Mouse (Mus musculus): ENCODE data around the gene 9930104L06Rik.
A peak's percentile ranks its signal among the peaks of the same experiment; 100 is the strongest.
"Not testable (repeated sequence)": the region's sequence is repeated elsewhere in the genome, so short reads cannot be mapped to it uniquely, and the experiment has no call there.

9930104L06Rik gene

DNA sequence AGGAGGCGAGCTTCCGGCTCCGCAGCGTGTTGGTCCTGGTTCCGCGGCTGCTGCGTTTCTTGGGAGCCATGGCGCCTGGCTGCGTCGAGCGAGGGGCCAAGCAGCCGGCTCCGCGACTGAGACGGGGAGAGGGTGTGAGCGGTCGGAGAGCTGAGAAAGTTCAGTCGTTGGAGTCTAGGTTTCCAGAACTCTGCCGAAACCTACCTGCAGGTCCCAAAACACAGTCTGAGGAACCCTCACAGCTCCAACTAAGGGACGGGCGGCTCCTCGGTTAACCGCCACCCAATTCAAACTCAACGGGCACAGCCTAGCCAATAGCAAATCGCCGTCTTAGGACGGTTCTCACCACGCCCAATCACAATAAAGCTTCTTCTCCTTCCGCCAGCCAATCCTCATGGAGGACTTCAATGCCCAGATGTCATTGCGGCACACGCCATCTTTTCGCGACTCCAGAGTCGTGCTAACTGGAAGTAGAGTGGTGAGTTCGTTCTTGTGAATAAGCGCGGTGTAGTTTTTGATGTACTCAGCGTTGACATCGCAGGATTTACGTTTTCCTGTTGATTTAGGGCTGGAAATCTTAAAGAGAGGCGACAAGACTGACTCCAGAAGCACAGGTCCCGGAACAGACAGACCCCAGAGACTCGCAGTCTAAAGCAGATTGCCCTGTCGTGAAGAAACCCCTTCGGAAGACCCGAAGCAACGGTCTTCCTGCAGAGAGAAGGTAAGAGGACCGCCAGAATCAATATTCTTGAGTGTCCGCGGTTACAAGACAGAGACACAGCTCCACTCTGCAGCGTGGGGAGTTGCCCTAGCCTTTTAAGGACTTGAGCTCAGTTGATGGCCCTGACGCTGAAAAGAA, at the start of gene 9930104L06Rik:
TSS of gene 9930104L06Rik (plus strand) at position 436 of the 859 bp plus-strand sequence.
- DNase-seq (ENCODE audit: low spot score), result peak; percentile 97

DNA sequence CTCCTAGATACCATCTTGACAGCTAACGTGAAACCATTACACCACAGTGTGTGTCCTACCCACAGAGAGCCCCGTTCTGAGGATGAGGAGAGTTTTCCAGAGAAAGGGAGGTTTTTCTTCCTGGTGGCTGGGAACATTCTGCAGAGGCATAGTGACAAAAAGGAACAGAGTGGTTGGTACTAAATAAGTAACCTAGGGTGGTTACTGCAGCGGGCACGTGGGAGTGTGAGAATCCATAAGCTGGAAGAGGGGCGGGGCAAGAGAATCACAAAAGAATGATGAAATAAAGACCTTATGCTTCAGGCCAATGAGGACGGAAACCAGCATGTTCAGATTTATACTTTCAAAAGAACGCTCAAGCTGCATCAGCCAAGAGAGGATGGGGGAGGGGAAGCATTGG, 48.1 kb upstream of the 9930104L06Rik start:
- no peak for DNase-seq (ENCODE audit: low spot score)

DNA sequence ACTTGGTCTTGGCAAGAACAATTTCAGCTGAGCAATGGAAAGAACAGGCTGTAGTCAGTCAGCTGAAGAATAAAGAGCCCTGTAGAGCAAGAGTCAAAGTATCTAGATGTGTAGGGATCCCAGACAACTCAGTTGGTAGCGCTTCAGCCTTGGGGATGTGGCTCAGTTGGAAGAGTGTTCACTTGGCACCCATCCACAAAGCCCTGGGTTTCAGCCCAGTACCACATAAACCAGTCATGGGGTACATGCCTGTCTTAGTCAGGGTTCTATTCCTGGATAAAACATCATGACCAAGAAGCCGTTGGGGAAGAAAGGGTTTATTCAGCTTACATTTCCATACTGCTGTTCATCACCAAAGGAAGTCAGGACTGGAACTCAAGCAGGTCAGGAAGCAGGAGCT, 46.9 kb upstream of the 9930104L06Rik start:
- no peak for DNase-seq (ENCODE audit: low spot score)

DNA sequence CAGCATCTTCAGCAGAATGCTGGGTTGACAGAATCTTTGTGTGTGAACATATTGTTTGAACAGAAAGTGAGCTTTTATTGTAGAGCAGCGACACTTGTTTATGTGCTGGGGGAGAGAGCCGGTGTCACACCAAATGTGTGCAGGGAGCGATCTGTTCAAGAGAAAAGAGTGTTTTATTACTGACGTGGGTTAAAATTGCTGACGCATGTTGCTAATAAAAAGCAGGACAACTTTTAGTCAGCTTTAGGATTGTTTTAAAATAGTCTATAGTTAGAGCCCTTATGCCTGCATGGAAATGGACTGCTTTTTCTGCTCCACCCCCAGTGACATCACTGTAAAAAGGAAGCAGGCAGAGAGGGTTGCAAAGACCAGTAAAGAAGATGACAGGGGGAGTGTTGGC, 46.0 kb upstream of the 9930104L06Rik start:
- no peak for DNase-seq (ENCODE audit: low spot score)

DNA sequence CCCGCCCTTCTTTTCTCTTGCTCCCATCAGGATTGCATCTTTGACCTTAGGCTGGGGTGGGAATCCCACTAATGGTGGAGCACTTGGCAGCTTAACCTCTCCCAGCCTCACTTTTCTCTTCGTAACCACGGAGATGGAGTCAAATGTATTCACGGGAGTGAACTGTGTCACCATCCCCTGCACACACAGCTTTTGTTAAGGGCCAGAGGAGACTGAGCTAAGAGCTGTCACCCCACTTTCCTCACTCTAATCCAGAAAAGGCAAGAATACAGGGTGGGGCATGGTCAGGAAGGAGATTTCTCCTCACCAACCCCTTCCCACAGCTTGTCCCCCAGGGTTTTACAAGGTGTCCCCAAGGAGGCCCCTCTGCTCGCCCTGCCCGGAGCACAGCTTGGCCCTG, 43.1 kb upstream of the 9930104L06Rik start:
- DNase-seq (ENCODE audit: low spot score), result no peak

DNA sequence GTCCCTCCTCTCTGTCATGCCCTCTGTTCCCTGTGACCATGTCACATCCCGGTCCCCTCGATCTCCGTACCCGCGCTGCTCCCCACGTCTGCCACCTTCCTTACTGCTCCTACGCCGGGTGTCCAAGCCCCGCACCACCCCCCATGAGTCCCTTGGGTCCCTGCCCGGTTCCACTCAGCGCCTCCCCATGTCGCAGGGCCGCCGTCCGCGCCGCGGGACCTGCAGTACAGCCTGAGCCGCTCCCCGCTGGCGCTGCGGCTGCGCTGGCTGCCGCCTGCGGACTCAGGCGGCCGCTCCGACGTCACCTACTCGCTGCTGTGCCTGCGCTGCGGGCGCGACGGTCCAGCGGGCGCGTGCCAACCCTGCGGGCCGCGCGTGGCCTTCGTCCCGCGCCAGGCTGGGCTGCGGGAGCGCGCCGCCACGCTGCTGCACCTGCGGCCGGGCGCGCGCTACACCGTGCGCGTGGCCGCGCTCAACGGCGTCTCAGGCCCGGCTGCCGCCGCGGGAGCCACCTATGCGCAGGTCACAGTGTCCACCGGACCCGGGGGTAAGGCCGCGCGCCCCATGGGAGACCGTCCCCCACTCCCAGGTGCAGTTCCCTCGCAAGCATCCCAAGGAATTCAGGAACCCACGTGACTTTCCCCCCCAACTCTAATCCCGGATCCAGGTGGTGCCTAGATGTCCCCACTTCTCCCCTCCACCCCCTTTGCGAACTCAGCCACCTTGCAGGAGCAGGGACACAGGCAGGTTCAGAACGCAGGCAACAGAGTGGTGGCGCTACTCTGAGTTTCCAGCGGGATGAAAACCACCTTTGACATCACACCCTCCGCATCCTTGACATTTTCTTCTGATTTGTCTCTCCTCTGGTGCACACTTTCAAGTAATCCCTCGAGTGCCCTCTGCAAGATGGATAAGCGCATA, 42.1 kb upstream of the 9930104L06Rik start:
- no peak for DNase-seq (ENCODE audit: low spot score)

DNA sequence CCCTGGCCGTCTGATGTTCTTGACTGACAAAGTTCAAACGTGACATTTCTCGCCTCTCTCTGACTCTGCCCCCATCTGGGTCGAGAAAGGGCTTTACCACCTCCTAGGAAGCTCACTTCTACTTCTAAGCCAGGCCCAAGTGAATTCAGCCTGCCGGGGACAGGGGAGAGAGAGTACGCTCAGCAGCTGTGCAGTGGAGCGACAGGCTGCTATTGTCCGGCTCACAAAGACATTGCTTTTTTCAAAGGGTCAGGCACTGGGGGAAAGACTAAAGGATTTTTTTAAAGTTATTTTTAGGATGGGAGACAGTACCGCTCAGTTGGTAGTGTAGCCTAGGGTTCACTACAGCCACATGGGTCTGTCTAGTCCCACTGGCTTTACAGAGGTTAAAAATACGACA, 38.4 kb upstream of the 9930104L06Rik start:
- DNase-seq (ENCODE audit: low spot score), result no peak

DNA sequence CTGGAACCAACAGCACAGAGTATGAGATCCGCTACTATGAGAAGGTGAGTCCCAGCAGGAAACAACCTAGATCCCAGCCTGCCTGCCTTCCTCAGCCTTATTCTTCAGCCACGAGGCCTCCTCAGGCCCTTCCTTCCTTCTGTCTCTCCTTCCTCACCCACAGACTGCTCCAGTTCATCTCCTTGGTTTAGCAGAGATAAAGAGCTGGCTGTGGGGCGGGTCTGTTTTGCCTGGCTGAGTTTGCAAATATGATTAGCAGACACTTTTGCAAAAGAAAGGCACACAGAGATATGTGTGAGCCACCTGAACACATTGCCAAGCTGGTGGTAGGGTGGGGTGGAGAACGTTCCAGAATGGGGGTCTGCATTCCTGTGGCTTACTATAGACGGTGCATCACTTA, 36.9 kb upstream of the 9930104L06Rik start:
- no peak for DNase-seq (ENCODE audit: low spot score)

DNA sequence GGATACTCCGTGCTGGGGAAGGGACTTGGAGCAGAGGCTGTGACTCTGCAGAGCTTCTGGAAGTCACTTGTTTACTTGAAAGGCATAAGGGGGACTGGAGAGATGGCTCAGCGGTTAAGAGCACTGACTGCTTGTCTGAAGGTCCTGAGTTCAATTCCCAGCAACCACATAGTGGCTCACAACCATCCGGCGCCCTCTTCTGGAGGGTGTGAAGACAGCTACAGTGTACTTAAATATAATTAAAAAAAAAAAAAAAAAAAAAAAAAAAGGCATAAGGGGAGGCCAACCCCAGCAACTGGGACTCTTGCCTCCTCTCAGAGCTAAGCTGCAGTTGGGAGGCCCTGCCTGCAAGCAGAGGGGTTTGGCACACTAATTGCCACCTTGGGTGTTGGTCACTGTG, 31.4 kb upstream of the 9930104L06Rik start:
- no peak for DNase-seq (ENCODE audit: low spot score)

DNA sequence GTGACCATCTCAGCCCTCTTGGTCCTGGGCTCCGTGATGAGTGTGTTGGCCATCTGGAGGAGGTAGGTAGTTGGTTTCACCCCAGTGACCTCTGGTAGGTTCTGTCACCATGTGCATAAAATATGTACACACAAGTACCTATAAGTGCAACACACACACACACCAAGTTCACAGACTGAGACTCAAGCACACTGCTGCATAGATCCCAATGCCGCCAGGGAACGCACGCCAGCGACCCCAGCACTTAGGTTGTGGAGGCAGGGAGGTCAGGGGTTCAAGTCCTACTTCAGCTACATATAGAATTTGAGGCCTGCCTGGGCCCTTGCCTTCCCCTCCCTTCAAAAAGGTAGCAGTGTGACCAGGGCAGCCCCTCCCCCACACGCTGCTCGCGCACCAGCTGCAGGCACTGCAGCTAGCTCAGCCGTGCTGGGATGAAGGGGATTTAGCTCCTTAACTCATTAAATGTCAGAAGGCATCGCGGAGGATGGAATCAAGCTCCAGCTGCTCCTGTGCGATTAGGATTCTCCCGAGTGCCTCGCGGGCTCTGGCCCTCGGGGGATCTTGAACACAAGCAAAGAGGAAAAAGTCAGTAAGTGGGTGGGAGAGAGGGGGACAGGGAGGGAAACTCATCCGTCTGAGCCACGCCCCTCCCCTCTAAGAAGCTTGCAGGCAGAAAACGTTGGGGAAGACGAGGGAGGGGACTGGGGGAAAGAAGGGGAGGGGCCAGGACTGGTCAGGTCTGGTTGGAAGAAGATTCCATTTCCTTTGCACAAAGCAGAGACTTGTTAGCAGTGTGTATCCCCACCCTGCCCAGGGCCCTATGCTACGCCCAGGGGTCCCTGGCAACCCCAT, 30.7 kb upstream of the 9930104L06Rik start:
- no peak for DNase-seq (ENCODE audit: low spot score)

DNA sequence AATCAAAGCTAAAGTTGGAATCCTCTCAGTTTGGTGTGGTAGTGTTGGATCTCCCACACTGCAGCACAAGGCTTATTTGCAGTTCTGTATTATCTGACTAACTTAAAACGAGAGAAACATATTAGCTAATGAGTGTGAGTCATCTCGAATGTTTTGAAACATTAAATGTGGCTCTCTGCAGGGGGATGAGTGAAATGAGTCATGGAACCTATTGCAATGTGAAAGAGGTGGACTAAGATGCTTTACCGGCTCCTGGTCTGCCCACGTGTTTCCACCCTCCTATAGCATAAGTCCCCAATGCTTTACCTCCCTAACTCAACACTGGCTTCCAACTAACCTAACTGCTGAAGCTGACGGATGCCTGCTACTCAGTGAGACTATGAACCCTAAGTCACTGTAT, 8.7 kb upstream of the 9930104L06Rik start:
- no peak for DNase-seq (ENCODE audit: low spot score)

DNA sequence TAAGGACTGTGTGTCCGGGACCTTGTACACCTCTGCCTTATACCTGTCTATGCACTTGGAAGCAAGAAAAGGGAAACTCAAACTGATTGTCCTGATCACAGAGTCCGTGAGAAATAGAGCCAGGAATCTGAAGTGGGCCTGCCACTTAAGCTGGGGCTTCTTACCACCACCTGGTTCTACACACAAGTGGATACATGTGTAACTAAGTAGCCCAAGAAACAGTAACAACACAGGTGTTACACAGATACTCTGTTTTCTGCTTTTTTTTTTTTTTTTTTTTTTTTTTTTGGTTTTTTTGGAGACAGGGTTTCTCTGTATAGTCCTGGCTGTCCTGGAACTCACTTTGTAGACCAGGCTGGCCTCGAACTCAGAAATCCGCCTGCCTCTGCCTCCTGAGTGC, 2.4 kb downstream of the 9930104L06Rik start, which contains the start of gene Cdca8:
TSS of gene Cdca8 (minus strand) at position 101 of the 400 bp plus-strand sequence.
- not testable (repeated sequence) for DNase-seq (ENCODE audit: low spot score)

DNA sequence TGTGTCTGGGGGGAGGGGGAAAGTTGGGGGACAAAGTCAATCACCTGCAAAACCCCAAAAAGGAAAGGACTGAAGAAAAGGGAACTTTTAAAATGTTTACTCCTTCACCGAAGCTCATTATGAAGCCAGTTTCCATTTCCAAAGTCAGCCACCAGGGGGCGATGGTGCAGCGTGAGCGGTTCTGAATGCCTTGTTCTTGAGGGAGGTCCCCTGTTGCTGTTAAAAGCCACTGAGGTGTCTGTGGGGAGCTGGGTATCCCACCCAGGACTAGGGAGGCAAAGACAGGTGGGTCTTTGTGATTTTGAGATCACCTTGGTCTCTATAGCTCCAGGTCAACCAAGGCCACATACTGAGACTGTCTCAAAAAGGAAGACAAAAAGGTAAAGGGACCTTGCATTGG, 6.2 kb downstream of the 9930104L06Rik start:
- DNase-seq (ENCODE audit: low spot score), result peak; percentile 78

DNA sequence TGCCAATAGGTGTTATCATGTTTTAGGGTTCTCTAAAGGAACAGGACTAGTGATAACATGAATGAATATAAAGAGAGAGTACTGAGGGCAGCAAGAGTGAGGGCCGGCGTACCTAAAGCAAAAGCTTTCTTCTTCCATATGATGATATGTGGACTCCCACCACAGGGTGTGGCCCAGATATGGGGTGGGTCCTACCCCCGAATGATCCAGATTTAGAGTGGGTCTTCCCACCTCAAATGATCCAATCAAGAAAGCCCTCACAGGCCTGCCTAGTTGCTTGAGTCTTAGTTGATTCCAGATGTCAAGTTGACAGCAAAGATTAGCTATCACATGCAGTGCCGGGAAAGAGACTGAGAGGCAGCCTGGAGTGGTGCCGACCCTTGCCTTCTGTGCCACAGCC, 6.9 kb downstream of the 9930104L06Rik start:
- no peak for DNase-seq (ENCODE audit: low spot score)

DNA sequence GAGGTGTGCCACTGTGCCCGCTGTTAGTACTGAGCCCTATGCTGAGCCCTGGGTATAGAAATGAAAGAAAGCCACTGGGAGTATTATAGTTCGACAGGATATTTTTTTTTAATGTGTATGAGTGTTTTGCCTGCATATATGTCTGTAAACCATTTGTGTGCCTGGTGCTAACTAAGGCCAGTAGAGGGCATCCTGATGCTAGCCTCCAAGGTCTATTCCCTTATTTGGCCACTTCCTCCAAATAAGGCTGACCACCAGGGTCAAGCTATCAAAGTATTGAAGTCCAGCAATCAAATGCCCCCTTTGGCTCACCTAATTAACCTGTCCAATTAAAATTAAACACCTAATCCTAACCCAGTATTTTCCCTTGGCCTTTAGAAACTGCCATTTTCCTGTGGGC, 8.1 kb downstream of the 9930104L06Rik start:
- DNase-seq (ENCODE audit: low spot score), result no peak

DNA sequence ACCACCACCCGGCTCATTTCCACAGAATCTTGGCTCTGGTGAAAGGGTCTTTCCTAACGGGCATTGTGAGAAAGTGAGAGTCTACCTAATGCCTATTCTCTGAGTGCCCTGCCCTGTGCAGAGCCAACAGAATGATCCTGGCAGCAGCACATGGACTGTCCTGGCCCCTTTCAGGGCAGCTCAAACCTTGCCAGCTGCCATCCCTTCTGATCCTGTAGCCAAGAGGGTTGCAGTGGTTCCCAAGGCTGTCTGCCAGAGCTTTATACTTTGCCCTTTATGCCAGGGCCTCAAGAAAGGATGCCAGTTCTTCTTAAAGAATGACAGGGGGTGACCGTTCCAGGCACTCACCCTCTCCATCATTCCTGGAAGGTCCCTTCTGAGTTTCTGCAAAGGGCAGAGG, 12.6 kb downstream of the 9930104L06Rik start:
- DNase-seq (ENCODE audit: low spot score), result no peak

DNA sequence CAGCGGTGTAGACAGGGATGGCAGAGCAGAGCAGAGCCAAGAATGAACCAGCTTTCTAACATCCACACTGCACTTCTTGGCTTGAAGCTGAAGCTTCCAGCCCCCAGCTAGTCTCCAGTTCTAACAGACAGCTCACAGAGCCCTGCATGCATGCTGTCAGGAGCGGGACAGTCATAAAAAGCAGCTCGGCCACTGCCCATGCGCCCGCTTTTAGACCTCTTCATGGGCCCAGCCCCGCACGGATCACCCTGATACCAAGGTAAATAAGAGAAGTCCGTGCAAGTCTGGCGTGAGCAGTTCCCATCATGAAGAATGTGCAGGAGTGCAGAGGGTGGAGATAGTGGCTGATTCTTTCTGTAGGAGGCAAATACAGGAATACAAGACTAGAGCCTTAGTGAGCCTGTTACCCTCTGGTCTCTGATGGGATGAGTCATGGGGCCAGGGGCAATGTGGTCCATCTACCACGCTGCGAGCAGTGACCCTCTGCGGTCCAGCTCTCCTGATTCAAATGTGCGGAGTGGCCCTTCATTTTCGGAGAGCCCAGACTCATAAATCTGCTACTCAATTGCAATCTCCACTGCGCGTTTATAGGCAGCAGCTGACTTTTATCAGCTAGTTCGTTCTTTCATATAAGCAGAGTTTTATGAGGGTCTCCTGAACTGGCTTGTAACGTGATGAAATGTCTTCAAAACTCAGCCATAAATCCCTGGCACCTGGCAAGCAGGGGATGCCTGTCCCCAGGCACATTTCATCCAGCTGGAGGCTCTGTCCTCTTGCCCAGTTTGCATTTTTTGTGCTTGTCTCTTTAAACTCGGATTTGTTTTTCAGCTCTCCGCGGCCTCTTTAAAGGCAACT, 13.6 kb downstream of the 9930104L06Rik start:
- DNase-seq (ENCODE audit: low spot score), result no peak

DNA sequence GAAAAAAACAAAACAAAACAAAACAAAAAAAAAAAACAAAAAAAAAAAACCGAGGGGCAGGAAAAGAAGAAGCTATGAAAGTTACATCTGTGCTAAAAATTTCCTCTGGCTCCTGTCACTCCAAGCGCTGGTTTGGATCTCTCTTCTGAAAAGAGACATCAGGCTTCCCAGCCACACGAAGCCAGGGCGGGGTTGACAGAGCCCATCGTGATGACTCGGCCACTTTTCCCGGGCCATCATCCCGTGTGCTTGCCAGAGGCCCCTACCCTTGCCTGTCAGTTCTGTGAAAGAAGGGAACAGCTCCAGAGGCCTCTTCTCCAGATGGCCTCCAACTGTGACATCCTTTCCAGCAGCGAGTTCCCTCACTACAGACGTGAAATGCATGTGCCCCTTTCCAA, 14.2 kb downstream of the 9930104L06Rik start:
- no peak for DNase-seq (ENCODE audit: low spot score)

DNA sequence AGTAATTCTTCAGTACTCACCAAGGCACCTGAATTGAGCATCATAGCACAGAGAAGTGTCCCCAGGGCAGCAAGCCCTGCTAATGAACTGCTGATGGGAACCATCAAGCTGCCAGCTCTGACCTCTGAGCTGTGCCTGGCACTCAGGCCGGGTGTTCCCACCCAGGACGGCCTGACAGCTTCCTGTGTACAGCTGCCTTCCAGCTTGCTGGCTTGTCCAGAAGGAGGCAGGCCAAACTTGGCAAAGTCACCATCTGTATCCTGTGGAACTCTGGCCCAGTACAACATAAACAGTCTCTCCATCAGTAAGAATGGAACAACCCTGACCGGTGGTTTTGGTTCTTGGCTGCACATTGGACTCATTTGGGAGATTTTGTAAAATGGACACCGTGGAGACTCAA, 16.7 kb downstream of the 9930104L06Rik start:
- no peak for DNase-seq (ENCODE audit: low spot score)

DNA sequence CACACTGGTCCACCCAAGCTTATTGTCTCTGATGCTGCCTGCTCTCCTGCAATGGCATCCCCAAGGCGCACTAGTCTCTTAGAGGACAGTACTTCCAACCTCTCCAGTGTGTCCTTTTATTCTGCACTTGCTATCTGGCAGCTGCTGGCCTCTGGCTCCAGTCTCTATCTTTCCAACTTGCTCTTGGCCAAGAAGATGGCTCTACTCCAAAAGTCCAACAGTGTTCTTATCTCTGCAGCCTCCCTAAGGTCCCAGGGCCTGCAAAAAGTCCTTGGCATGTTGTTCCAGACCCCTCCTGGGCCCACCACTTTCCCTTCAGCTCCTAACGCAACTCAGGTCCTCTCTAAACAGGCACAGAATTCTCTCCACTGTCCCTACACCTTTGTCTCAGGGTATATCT, 20.4 kb downstream of the 9930104L06Rik start:
- DNase-seq (ENCODE audit: low spot score), result no peak

DNA sequence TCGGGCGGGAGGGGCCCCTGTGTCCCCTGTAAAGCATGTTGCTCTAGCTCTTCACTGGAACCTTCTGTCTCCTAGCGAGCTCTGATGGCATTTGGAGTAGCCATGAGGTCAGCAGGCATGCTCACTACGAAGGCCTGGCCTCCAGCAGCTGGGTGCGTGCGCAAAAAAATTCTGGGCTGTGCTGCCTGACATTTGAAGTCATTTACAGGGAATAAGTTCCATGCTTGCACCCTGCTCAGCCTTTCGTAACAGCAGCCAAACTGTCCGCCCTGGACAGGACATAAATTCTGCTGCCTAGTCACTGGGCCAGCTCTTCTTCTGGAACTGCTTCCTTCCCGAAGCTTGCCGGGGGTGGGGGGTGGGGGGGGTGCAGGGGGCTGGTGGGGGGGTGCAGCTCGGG, 22.2 kb downstream of the 9930104L06Rik start:
- no peak for DNase-seq (ENCODE audit: low spot score)

Data from c-Kit-positive CD71-positive TER-119-positive erythroid progenitor cells, embryonic 14.5 days (primary cell).